Mouse (Mus musculus) large intestine, adult 2 months (tissue): ENCODE measurements at regions not wholly inside any gene's neighbourhood (a gene's known extent, or its start where the extent isn't known, plus 50 kb on each side); places are given as distances from the start of the nearest gene placed in this dataset.

ENCODE experiments used
- DNase-seq: peaks from one replicate; pipeline ENCODE4 v3.0.0-alpha.2; 2012; ENCODE audit warnings: low read depth, low spot score
- WGBS: fragments of 180-500 bp; shearing (Covaris S2); methylation state at CpG from one replicate; pipeline ENCODE4 v1.1.7; 2018; 5-methylcytosine and 5-hydroxymethylcytosine counted together

- DNase-seq, result no peak
- 94% methylated on average over 2 of the region's 2 CpGs for WGBS
Observed at GRCm38 (mm10) chr7:145007216-145007615, 67.5 kb upstream of the Ccnd1 start.

GRCm38 (mm10) chr7:145001503-145002084, 61.9 kb upstream of the Ccnd1 start:
- DNase-seq, result no peak

GRCm38 (mm10) chr7:144999741-145000140, 60.0 kb upstream of the Ccnd1 start:
- 78% methylated on average over 3 of the region's 3 CpGs for WGBS
- DNase-seq, result no peak

More at GRCm38 (mm10) chr7:145001503-145002084, 61.9 kb upstream of the Ccnd1 start:
- WGBS, result 71% methylated on average over 4 of the region's 4 CpGs

- WGBS, result 64% methylated on average over 3 of the region's 3 CpGs
- DNase-seq, result no peak
Observed at GRCm38 (mm10) chr7:144996847-144997246, 57.1 kb upstream of the Ccnd1 start.

- WGBS, result 70% methylated on average over 4 of the region's 4 CpGs
Observed at GRCm38 (mm10) chr7:144994229-144994628, 54.5 kb upstream of the Ccnd1 start.

GRCm38 (mm10) chr7:144993566-144993965, 53.8 kb upstream of the Ccnd1 start:
- WGBS, result 83% methylated on average over 4 of the region's 4 CpGs
- no peak for DNase-seq

More at GRCm38 (mm10) chr7:144994229-144994628, 54.5 kb upstream of the Ccnd1 start:
- no peak for DNase-seq

GRCm38 (mm10) chr7:144991760-144992159, 52.0 kb upstream of the Ccnd1 start:
- no peak for DNase-seq
- WGBS, result 97% methylated on average over 1 of the region's 1 CpGs
